Mouse (Mus musculus) embryonic stem cell, embryonic (primary cell): ENCODE results near the gene Alg9.

Source experiments
- CTCF ChIA-PET, 4 experiments: fragments of 300-600 bp in 2 of 4; fragments of 350-600 bp in 2 of 4; sonication (Branson Sonifier 250); formaldehyde crosslinking; loops; one replicate each; lab custom pipeline; 2022; ENCODE audit warnings: inconsistent platforms in 2 of 4; lab: Charles Lee
- POLR2A ChIA-PET, 4 experiments: fragments of 300-600 bp in 2 of 4; fragments of 350-600 bp in 2 of 4; sonication (Branson Sonifier 250); formaldehyde crosslinking; loops; one replicate each; lab custom pipeline; 2022; ENCODE audit warnings: antibody characterized with exemption in 4 of 4, inconsistent platforms in 1 of 4; lab: Charles Lee

The Alg9 gene

DNA sequence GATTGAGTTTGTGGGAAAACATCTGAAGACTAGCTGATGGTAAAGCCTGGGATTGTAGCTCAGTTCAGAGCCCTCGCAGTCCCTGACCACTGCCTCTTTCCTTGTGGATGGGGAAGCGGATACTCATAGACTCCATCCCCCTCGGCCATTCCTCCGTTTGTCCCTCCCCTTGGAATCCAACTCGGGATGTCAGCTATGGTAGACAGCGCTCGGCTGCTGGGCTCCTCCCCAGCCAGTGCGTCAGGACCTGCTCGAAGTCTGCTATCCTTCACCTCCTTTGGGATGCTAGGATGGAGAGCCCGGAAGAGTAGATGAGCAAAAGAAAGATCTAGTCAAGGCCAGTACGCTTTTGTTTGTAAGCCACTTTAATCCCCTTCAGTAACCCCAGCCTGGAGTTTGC, 75.5 kb downstream of the Alg9 start:
- CTCF ChIA-PET: interaction anchor here (0.5 to 3.0 kb wide), 10 partner anchors 32 to 312 kb away, joined by 3 to 10 read pairs (median 4); no protein-coding TSS in a partner anchor

DNA sequence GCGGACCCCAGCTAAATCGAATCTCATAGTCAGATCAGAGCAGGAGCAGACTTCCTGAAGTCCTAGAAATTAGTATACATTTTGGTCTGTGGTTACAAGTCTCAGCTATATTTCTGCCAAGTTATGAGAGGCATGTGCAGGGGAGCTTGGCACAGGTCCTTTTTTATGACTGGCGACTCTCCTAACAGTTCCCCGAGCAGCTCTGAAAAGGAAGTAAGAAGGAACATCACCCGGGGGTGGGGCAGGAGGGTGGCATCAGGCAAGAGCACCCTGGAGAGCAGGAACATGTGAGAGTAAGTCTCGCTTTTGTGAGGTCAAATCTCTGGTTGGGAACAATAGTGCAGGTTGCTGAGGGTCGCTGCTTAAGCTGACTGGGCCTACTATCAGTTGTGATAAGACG, 75.9 kb downstream of the Alg9 start:
- ChIA-PET CTCF (interaction anchor here (0.5 to 3.0 kb wide), 13 partner anchors 9 to 428 kb away, joined by 3 to 10 read pairs (median 4); partner anchors contain the start of gene Colca2 (in 1 of the 4)), POLR2A (interaction anchor here in 2 of 4 experiments (0.7 to 2.1 kb wide), 5 partner anchors 8 to 157 kb away, joined by 3 to 11 read pairs (median 3); partner anchors contain the start of gene Sik2 (in 1 of the 2))

More for the DNA sequence above, 75.5 kb downstream of the Alg9 start:
- POLR2A ChIA-PET: interaction anchor here in 2 of 4 experiments (0.6 to 2.1 kb wide), 5 partner anchors 10 to 158 kb away, joined by 3 to 11 read pairs (median 3); partner anchors contain the start of gene Sik2 (in 1 of the 2)

- CTCF ChIA-PET: interaction anchor here in 3 of 4 experiments (0.7 to 1.6 kb wide), 5 partner anchors 9 to 300 kb away, joined by 3 to 5 read pairs (median 3); no protein-coding TSS in a partner anchor
- POLR2A ChIA-PET: interaction anchor here in 2 of 4 experiments (0.7 to 5.5 kb wide), 6 partner anchors 9 to 154 kb away, joined by 3 to 48 read pairs (median 4); no protein-coding TSS in a partner anchor
Measured at GRCm38 (mm10) chr9:50852634-50853349, 78.0 kb downstream of the Alg9 start.

DNA sequence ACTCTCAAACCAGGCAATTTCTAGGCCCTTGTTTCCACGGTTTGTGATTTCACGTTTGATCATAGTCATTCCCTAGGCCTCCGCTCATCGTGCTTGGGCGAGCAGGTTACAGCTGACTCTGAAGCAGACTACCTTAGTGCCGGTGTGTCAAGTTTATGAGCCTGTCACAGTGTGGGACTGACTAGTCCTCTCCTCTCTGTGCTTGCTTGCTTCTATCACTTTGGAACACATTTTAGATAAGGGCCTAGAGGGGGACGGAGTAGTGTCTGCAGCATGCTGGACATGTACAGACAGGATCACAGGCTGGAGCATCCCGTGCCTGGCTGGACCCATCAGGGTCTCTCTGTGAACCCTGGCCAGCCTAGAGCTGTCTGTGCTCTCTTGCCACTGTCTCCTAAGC, 79.6 kb downstream of the Alg9 start:
- CTCF ChIA-PET: interaction anchor here in 3 of 4 experiments (0.6 to 1.1 kb wide), 6 partner anchors 15 to 248 kb away, joined by 3 to 20 read pairs (median 4); partner anchors contain the start of gene 4833427G06Rik (in 1 of the 3)
- POLR2A ChIA-PET: interaction anchor here (0.6 to 5.5 kb wide), 12 partner anchors 10 to 221 kb away, joined by 3 to 48 read pairs (median 4); partner anchors contain the start of genes 2310030G06Rik (in 1 of the 4) and Dixdc1 (in 1 of the 4)

GRCm38 (mm10) chr9:50855133-50855766, 80.4 kb downstream of the Alg9 start:
- ChIA-PET POLR2A (interaction anchor here in 3 of 4 experiments (0.7 to 5.5 kb wide), 16 partner anchors 9 to 297 kb away, joined by 3 to 48 read pairs (median 4); partner anchors contain the start of genes Dixdc1 (in 1 of the 3), Sdhd (in 1 of the 3) and Timm8b (in 1 of the 3)), CTCF (interaction anchor here in 2 of 4 experiments (0.6 to 0.7 kb wide), 4 partner anchors 14 to 247 kb away, joined by 3 to 20 read pairs (median 6); partner anchors contain the start of gene 4833427G06Rik (in 1 of the 2))

- POLR2A ChIA-PET: interaction anchor here in 3 of 4 experiments (0.6 to 5.5 kb wide), 16 partner anchors 9 to 1490 kb away, joined by 3 to 48 read pairs (median 3); partner anchors contain the start of genes 2310030G06Rik (in 1 of the 3), 4833427G06Rik (in 1 of the 3), Sdhd (in 1 of the 3) and Timm8b (in 1 of the 3)
- CTCF ChIA-PET: interaction anchor here in 2 of 4 experiments (0.6 to 0.7 kb wide), 2 partner anchors 110 to 241 kb away, joined by 4 to 7 read pairs; no protein-coding TSS in a partner anchor
Measured at GRCm38 (mm10) chr9:50855780-50856179, 81.0 kb downstream of the Alg9 start.

- ChIA-PET CTCF (interaction anchor here in 1 of 4 experiments (0.7 kb wide), 1 partner anchor 241 kb away, joined by 4 read pairs; no protein-coding TSS in a partner anchor), POLR2A (interaction anchor here in 3 of 4 experiments (0.6 to 5.5 kb wide), 18 partner anchors 10 to 1490 kb away, joined by 3 to 48 read pairs (median 3); partner anchors contain the start of genes 2310030G06Rik (in 1 of the 3), 4833427G06Rik (in 1 of the 3), Dixdc1 (in 1 of the 3) and Sdhd (in 1 of the 3))
Measured at GRCm38 (mm10) chr9:50856341-50857081, 81.7 kb downstream of the Alg9 start.

- CTCF ChIA-PET: interaction anchor here in 1 of 4 experiments (0.8 kb wide), 1 partner anchor 295 kb away, joined by 3 read pairs; no protein-coding TSS in a partner anchor
Measured at GRCm38 (mm10) chr9:50857082-50857641, 82.3 kb downstream of the Alg9 start.

GRCm38 (mm10) chr9:50858681-50859080, 83.9 kb downstream of the Alg9 start:
- ChIA-PET CTCF (no interaction called here), POLR2A (interaction anchor here in 3 of 4 experiments (0.6 to 2.8 kb wide), 7 partner anchors 8 to 198 kb away, joined by 3 to 14 read pairs (median 3); no protein-coding TSS in a partner anchor)

More at GRCm38 (mm10) chr9:50857082-50857641, 82.3 kb downstream of the Alg9 start:
- POLR2A ChIA-PET: interaction anchor here in 3 of 4 experiments (0.6 to 5.5 kb wide), 16 partner anchors 10 to 366 kb away, joined by 3 to 48 read pairs (median 3); partner anchors contain the start of genes 2310030G06Rik (in 1 of the 3), 4833427G06Rik (in 1 of the 3), Dixdc1 (in 1 of the 3) and Sdhd (in 1 of the 3)

- POLR2A ChIA-PET: interaction anchor here in 3 of 4 experiments (0.6 to 2.8 kb wide), 14 partner anchors 7 to 164 kb away, joined by 3 to 14 read pairs (median 4); no protein-coding TSS in a partner anchor
- CTCF ChIA-PET: interaction anchor here in 1 of 4 experiments (0.9 kb wide), 1 partner anchor 9 kb away, joined by 3 read pairs; no protein-coding TSS in a partner anchor
Measured at GRCm38 (mm10) chr9:50861119-50861839, 86.5 kb downstream of the Alg9 start.

GRCm38 (mm10) chr9:50863824-50864223, 89.0 kb downstream of the Alg9 start:
- ChIA-PET CTCF (interaction anchor here in 2 of 4 experiments (0.6 to 0.7 kb wide), 2 partner anchors 191 to 208 kb away, joined by 3 to 4 read pairs; no protein-coding TSS in a partner anchor), POLR2A (interaction anchor here in 2 of 4 experiments (0.6 to 1.3 kb wide), 3 partner anchors 9 to 15 kb away, joined by 3 to 8 read pairs (median 5); no protein-coding TSS in a partner anchor)

GRCm38 (mm10) chr9:50864877-50865276, 90.1 kb downstream of the Alg9 start:
- ChIA-PET CTCF (no interaction called here), POLR2A (interaction anchor here in 3 of 4 experiments (0.5 to 4.8 kb wide), 6 partner anchors 9 to 44 kb away, joined by 3 to 48 read pairs (median 4); no protein-coding TSS in a partner anchor)

DNA sequence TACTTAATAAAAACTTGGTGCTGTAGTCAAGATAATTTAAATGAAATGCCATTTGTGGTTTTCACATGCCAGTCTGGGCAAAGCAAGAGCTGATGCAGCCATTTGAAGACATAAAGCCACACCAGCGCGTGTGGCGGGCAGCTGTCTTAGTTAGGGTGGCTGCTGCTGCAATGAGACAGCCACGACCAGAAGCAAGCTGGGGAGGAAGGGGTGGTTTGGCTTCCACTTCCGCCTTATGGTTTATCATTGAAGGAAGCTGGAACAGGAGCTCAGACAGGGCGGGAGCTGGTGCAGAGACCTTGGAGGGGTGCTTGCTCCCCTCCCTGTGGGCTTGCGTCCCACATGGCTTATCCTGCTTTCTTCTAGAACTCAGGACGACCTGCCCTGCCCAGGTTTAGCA, 91.0 kb downstream of the Alg9 start:
- CTCF ChIA-PET: no interaction called here
- POLR2A ChIA-PET: interaction anchor here in 2 of 4 experiments (1.2 to 4.8 kb wide), 7 partner anchors 10 to 141 kb away, joined by 4 to 48 read pairs (median 4); partner anchors contain the start of gene Fdxacb1 (in 1 of the 2)

- CTCF ChIA-PET: no interaction called here
- POLR2A ChIA-PET: interaction anchor here in 2 of 4 experiments (0.6 to 4.8 kb wide), 9 partner anchors 7 to 140 kb away, joined by 3 to 48 read pairs (median 4); partner anchors contain the start of gene Fdxacb1 (in 1 of the 2)
Measured at GRCm38 (mm10) chr9:50867015-50867414, 92.2 kb downstream of the Alg9 start.

DNA sequence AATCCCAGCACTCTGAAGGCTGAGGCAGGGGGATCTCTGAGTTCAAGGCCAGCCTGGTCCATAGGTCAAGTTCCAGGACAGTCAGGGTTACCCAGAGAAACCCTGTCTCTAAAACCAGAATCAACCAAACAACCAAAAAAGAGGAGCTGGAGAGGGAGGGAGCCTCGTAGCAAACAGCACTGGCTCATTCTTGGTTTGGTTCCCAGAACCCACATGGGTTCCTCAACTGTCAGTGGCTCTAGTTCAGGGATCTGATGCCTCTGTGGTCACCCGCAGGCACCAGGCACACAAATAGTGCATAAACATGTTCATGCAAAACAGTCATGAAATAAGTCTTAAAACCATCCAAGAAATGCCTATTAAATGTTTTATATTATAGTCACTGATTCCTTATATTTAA, 93.4 kb downstream of the Alg9 start:
- POLR2A ChIA-PET: interaction anchor here in 2 of 4 experiments (1.4 to 4.8 kb wide), 5 partner anchors 7 to 17 kb away, joined by 5 to 48 read pairs (median 14); no protein-coding TSS in a partner anchor
- CTCF ChIA-PET: interaction anchor here in 1 of 4 experiments (0.5 kb wide), 1 partner anchor 42 kb away, joined by 15 read pairs; no protein-coding TSS in a partner anchor
